Mouse (Mus musculus) adrenal gland, postnatal 10 days (tissue): ENCODE measurements around the gene Irx1. TPM values are rescaled to one million over a fixed set of nuclear protein-coding genes. Genes with fewer than 3 reads are reported as not detected.
A peak's percentile ranks its signal among the peaks of the same experiment; 100 is the strongest.

Experiments used
- DNase-seq: peaks from one replicate; pipeline ENCODE4 v3.0.0; 2021; ENCODE audit warnings: mixed read lengths
- long read RNA-seq, 2 experiments: library from polyadenylated mRNA; stranded (forward); transcript quantifications; one replicate each; pipeline ENCODE4 v2.0.0; 2021
- total RNA-seq, 2 experiments: library from RNA; stranded (reverse); gene quantifications; 2 replicates each; pipeline ENCODE4 v1.2.3; 2021

Irx1 gene
- total RNA-seq, result under 1 TPM in 1 of 2 experiments, not detected in 1; 0.18 TPM
- long read RNA-seq, experiment 1, result 0 reads
- long read RNA-seq, experiment 2, result 0 reads

DNA sequence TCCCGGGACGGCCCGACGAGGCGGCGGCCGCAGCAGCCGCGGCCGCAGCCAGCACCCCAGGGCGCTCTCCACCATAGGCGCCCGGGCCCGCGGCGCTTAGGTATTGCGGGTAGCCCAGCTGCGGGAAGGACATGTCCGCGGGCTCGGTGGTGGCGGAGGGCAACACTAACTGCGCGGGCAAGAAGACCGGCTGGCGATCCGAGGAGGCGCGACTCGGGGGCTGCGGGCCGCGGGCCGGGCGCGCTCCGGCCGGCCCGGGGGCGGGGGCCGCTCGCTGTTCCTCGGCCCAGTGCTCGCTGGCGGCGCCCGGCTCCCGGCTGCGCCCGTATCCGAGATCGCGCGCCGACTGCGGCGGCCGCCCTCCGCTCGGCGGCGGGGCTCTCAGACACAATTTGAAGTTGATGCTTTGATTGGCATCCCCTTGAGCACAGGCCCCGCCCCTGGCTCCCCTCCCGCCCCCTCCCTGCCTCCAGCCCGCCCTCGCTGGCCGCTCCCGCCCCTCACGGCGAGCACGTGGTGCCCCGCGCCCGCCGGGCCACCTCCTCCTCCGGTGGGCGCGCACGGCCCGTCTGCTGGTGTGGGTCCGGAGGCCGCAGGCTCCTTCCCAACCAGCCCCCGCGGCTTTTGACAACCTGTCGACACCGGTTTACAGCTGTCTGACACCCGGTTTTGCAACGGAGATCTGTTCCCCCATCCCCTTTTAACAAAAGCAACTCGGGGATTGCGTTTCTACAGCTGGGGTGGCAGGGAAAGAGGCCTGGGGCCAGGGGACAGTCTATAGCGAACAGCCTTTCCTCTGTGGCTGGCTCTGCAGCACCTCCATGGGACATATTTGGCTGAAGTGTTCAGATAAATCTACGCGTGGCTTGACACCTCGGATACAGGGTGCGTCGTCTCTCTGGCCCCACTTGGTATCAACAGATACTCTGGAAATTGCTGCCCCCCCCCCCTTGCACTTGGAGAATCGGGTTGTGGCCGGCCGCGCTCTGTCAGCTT lies at the start of gene Irx1:
Gene Irx1, minus strand, starts transcription at position 368 of the 996 bp plus-strand sequence.
- DNase-seq, result peak; percentile 10

DNA sequence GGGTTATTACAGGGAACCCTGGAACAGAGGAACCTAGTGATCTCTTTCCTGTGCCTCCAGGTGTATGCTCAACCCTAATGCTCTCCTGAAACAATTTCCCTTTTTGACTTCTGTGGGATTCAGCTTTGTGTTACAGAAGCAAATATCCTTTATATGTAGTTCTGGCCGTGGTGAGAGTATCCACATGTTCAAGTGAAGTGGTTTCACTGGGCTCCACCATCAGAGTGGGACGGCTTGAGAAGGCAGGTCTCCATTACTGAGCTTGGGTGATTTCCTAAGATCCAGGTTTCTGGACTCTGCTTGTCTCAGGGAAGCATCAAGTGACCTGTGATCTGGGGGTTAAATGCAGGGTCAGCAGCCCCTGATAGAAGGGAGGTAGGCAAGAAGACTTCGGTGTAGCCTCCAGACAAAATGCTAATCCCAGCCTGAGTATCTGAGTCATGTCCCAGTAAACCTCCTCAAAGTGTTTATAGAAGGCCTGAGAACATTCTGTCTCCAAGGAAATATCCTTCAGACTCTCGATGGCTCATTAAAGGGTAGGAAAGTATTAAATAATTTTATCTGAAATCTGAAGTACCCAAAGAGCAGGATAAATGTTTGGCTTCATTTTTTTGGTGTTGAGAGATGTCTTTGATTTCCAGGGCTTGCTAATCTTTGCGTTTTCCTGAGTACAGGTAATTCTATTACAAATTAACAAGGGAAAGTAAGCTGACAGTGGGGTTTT lies 16.6 kb upstream of the Irx1 start:
- DNase-seq, result no peak

DNA sequence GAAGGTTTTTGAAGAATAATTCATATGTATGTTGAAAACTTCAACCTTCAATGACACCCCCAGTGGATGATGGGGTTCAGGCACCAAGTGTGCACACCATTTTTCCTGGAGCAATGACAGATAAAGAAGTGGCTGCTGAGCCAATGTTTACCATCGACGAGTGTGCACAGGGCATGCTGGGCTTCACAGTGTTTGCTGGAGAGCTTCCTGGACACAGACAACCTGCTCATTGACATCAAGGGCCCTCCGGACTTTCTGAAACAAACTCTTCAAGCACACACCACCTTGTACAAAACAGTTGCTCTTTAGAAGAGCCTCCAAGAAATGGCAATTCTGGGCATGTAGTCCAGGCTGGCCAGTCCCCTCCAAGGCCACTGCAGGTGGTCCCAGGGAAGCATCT lies 12.2 kb upstream of the Irx1 start:
- DNase-seq, result no peak

DNA sequence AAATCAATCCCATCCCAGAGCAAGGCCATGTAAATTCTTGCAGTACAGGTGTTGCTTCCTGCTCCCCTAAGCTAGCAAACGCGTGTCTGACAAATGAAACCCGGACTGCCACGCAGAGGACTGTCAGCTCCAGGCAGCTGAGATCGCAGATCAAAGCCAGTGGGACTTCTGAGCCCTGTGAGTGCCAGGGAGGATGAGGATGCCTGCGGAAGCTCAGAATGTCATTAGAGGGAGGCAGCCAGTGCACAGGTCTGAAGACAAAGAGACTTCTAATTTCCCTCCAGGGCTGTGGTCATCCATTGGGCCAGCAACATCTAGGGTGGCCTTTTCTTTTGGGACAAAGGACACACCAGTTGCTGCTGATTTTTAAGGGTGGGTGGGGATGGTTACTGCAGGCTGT lies 4.8 kb upstream of the Irx1 start:
- DNase-seq, result no peak

DNA sequence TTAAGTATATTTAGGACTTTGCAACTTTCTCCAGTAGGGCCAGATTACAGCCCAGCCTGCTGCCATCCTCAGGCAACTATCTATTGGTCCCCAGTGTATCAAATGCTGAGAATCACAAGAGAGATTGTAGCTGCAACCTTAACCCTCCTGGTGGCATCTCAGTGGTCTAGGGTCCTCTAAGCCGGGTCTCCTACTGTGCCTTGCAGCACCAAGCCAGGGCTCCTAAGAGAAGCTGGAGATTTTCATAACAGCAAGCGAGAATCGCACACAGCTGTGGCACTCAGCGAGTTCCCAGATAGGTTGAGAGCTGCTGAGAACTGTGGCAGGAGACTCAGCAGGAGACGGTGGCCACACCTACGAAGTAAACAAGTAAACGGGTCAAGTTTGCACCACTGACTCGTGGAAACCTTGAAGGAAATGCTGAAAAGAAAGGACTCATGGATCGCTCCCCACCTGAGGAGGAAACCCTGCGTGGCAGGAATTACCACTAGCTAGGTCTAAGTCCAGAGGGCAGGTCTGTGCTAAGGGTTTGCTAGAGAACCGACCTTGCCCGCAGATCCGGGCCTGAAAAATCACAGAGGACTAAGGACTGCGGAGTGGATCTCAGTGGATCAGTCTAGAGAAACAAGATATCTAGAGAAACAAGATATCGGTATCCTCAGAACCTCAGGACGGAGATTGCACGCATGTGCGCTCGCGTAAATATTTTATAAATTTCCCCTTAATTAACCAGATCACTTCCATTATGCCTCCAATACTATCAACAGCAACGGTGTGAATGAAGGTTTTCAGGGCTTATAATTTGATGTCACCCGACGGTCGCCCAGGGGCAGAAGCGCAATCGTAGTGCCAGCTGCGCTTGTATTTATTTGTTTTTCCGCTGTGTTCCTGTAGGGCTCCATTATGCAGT lies 4.1 kb upstream of the Irx1 start:
- no peak for DNase-seq

DNA sequence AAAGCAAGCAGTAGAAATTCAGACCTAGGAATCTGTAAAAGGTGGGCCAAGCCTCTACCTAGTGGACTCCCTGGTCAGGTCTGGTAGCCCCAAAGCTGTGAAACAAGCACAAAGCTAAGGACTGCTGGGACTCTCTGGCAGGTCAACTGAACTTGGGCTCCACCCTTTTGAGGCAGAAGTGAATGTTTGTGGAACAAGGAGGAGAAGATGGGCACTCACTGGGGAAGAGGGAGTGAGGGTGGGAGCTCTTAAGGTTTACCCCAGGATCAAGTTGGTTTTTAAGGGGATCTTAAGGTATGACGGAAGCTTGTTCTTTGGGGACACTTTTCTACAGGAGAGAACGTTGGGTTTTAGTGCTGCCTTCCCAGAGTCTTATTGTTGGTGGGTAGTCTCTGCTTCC lies 3.1 kb upstream of the Irx1 start:
- DNase-seq, result no peak

DNA sequence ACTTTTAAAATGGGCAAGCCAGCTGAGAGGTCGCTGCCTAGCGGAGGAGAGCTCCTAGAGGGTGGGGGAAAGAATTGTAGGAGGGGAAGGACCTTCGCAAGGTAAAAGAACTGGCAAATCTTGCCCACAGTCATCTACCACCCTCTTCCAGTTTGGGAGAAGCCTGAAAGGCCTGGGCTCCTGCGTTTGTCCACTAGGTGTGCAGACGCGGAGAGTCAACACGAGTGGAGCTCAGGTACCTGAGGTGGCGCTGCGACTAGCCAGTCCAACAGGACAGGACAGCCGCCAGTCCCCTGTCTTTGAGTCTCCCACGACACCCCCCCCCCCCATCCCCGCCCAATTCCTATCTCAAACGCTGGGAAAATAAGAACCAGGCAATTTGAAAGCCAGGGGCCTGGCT lies 843 bp upstream of the Irx1 start:
- no peak for DNase-seq

DNA sequence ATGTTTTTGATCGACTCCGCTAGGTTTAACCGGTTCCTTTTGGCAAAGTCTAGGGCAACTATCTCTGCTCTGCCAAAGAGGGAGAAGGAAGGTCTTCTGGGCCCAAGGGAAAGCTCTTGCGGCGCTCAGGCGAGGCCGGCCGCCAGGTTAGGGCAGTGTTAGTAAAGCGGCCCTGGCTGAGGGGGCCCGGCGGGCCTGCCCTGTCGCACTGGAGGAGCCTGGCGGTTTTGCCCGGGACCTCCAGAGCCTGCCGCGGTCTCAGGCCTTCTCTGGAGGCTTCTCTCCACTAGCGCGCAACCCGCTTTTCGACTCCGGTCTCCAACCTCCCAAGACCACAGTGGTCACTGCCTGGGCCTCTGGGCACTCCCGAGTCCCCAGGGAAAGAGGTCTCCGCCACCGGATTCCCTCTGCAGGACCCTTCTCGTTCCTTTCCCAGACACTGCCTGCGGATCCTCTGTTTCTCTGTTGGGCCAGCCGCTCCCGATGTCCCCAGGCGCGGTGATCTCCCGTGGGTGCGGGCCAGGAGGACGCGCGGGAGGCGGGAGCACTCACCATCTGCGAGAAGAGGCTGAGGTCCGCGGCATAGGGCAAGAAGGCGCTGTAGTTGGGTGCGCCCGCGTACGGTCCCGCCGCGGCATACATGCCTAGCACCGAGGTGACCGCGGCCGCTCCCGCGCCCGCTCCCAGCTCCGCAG lies 715 bp downstream of the Irx1 start:
- peak; percentile 14 for DNase-seq

DNA sequence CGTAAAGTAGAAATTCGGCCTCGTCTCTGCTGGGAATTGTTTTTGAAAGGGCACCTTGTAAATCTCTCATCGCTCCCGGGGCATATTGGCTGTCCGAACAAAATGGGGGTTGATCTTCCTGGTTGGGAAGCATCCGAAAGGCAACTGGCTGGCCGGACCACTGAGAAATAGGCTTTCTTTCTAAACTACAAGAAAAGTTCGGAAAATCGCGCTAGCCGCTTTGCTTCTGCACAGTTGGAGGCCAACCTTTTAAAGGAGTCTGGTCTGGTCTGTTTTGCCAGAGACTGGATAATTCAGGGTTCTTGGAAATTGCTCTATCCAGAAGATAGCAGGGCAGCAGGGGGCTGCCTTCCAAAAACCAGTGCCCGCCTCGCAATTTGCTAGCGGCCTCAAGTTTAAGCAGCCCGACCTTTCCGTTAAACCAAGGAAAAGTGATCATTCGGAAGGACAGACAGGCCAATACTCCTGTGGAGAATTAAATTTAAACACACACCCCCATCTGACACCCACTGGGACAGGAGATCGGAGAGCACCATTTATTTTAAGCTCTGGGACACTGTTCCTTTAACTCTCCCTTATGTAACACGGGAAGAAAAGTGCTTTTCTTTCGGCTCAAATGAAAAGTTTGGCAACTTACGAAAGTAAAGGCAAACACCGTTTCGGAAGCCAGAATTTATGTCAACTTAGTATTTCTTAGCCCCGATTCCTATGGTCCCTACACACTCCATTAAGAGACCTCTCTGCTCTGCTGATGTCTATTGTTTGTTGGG lies 1.4 kb downstream of the Irx1 start:
- no peak for DNase-seq

DNA sequence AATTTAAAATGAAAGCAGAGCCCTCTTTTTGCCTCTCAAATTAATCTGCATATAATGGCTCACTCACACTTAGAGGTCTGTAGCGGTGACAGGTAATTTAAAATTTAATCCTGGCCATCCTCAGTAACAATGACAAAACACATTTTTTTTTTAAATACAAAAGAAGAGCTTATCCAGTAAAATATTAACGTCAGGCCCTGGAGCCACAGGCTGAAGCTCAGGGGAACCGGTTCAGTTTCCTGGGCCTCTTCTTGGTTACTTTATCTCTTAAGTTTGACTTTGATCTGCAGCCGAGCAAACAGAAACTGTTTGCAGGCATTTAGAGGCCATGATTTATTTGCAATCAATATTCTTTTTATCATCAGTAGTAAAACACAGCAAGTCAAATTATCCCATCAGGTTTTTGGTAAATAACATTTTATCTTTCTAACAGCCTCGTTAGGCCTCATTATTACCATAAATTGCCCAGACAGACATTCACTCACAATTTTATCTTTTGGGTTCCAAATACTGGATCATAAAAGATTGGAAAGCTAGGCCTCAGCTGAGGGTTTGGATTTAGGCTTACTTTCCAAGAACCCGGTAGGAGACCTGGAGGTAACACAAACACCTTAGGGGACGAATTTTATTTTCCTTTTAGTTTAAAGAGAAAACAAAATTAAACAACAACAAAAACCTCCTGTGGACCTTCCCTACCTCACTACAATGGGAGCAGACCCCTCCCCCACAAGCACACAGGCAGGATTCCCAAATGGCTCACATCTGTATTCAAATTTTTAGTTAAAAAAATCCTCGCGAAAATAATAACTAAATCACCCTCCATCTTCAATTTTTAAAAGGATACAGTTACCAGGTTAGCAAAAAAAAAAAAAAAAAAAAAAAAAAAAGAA lies 2.4 kb downstream of the Irx1 start:
- no peak for DNase-seq

DNA sequence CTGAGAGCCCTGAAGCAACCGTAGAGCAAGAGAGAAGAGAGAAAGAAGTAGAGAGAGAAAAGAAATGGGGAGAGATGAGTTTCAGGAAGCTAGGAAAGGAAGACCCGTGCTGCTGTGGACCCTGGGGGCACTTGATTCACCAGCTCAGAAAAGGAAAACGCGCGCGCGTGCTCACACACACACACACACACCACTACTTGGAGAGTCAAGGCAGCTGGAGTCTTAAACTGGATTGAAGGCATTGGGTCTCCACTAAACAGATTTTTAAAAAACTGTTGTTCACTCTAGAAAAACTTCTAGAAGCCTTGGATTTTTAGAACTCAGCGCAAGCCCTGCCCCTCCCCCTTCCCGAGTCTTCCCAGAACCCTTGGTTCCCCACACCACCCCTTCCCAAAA lies 3.2 kb downstream of the Irx1 start:
- no peak for DNase-seq

DNA sequence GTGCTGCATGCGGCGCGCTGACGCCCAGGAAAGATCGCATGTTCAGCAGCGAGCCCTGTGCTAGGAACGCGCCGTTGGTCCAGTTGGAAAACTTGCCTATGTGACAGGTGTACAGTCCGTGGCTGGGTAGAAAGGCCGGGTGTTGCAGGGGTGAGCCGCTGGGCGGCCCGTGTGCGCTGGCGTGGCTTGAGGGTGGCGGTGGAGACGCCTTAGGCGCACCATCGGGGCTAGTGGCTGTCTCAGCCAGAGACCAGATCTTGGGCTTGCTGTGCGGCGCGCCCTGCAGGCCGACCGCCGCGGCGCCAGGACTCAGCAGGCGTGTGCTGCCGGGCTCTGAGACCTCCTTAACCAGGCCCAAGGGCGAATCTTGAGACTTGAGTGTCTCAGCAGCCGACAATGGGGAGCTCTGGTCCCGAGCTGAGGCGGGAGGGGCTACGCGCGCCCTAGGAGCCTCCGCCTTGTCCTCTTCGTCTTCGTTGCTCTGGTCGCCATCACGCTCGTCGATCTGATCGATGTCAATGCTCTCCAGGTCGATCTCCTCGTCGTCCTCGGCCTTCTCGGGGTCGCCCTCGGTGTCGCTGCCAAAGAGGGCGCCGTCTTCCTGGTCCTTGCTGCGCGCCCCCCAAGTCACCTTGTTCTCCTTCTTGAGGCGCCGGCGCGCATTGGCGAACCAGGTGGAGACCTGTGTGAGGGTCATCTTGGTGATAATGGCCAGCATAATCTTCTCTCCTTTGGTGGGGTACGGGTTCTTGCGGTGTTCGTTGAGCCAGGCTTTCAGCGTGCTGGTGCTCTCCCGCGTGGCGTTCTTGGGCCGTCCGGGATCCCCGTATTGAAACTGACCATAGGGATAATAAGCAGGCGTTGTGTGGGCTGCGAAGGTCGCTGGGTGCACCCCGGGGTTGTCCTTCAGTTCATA lies 3.9 kb downstream of the Irx1 start:
- DNase-seq, result no peak

DNA sequence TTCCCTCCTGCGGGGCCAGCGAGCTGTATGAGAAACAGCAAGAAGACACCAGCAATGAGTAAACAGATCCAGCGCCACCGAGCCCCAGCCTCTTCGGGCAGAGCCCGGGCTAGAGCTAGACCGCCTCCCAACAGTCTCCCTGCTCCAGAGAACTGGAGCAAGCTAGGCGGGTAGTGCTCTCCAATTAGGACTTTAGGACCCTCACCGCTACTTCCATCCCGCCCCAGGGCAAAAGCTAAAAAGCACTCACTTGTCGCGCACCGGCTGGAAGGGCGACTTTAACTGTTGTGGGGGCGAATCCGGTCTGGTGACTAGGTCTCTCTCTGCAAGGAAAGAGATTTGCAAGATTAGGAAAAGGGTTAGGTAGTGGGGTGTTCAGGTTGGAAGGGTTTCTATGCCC lies 4.9 kb downstream of the Irx1 start:
- no peak for DNase-seq

DNA sequence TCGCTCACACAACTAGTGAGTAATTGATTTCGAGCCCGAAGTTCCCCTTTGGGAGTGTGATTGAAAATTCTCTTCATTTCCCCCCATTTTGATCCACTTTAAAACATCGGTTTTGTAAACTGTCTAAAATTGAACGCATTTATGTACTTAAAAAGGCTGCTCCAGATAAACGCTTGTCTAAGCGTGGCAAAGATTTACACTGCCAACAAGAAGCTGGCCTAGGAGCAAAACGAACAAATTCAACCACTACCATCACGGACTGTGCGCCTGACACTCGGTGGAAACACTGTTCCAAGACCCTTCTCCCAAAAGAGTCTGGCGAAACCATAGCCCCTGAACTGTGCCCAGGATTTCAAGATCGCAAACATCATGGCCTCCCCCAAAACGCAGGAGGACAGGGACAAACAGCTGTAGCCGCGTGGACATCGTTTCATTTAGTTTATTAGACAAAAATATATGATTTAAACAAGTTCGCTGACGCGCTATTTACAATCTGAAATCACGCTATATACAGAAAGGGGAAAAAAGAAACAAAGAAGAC lies 5.6 kb downstream of the Irx1 start:
- no peak for DNase-seq

DNA sequence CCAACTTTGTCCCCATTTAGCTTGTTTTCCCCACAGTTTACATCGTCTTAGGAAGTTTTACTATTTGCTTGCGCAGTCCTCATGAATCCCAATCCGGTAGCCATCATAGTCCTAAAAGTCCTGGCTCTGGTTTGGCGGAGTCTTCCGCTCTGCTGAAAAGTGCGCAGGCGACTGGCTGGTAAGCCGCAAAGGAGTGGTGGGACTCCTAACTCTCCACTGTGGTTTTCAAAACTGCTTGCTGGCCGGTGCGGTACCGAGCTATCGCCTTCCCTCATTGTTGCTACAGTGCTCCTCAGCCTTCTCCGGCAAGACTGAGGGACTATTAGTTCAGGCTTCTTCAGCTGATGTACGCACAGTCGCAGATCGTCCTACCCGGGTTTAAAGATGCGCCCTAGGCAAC lies 6.4 kb downstream of the Irx1 start:
- no peak for DNase-seq

DNA sequence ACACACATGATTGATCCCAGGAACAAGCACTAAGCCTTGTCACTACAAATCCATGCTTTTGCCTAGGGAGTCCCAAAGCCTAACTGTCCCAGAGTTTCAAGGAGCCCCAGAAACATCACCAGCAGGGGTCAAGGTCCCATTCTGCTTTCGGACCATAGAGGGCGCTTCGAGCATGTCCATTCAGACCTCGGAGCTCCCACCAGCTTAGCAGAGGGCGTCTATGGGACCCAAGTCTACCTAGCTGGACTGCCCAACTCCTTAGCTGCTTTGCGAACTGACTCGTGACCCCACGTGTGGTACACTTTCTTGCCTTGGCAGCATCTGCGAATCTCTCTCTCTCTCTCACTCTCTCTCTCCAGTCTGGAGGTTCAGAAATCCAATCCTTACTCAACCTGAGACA lies 7.0 kb downstream of the Irx1 start:
- DNase-seq, result peak; percentile 14

DNA sequence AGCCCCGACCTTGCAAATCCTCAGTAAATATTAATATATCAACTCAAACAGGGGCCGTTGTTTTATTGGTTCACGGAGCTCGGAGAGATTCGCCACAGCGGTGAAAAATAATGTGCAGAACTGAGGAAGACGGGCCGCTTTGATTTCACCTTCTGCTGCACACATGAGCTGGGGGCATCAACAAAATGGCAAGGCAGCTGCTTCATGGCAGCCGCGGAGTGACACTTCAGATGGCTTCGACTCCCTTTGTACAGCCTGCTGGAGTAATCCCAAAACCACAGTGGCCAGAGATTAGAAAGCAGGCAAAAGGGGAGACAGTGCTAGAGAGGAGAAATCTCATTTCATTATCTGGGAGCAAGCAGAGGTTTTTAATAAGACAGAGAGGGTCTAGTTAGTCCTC lies 11.6 kb downstream of the Irx1 start:
- no peak for DNase-seq

DNA sequence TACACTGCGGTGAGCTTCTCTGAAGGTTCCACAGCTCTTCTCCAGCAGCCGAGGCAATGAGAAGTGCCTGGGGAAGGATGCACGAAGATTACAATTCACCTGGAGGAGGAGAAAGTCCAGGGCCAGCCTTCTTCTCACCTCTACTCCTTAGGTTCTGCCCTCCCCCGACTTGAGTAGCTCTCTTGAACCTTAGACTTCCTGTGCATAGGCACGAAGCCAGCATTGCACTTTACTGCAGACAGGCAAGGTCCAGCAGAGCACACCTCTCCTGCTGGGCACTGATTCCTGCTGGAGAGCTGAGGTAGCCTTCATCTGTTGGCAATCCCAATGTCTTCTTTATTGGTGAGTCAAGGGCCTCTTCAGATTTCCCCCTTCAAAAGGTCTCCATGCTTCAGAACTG lies 13.7 kb downstream of the Irx1 start:
- DNase-seq, result no peak
